Mouse (Mus musculus) hematopoietic stem cell, adult 5-6 weeks (primary cell): ENCODE results near the gene Vmn1r188. TPM values are rescaled to one million over a fixed set of nuclear protein-coding genes. Genes with fewer than 3 reads are reported as not detected.
"Not testable (repeated sequence)": the region's sequence is repeated elsewhere in the genome, so short reads cannot be mapped to it uniquely, and the experiment has no call there.

Experiments used
- ATAC-seq, 2 experiments: fragments of 125-278 bp in 1 of 2; replicated peaks in 1 of 2; 2 replicates each; pipeline ENCODE4 v1.8.0; 2016 to 2017; ENCODE audit warnings: inconsistent platforms in 2 of 2, mild to moderate bottlenecking in 2 of 2, moderate number of reproducible peaks in 2 of 2, low read depth in 1 of 2, moderate TSS enrichment in 1 of 2; ENCODE audit not compliant: low FRiP score in 2 of 2, poor library complexity in 2 of 2, severe bottlenecking in 2 of 2, insufficient read depth in 1 of 2, low TSS enrichment in 1 of 2
- total RNA-seq: library from RNA; stranded (forward); fragments of 172-1452, 232-1000 nt; gene quantifications from 2 replicates; pipeline ENCODE4 v1.2.3, GENCODE M21; 2017

Vmn1r188 gene
- total RNA-seq, 1 experiment from 2014 or later = not detected

- no peak for ATAC-seq
Observed at GRCm38 (mm10) chr13:22044432-22045155, 39.6 kb upstream of the Vmn1r188 start.

GRCm38 (mm10) chr13:22045311-22045710, 38.9 kb upstream of the Vmn1r188 start:
- ATAC-seq = no peak

GRCm38 (mm10) chr13:22049041-22049440, 35.2 kb upstream of the Vmn1r188 start:
- ATAC-seq = no peak

GRCm38 (mm10) chr13:22049737-22050440, 34.4 kb upstream of the Vmn1r188 start:
- ATAC-seq = peak; percentile 18 to 38; a peak in 2 of 4 replicates

- ATAC-seq = peak; percentile 95 to 96
Observed at GRCm38 (mm10) chr13:22050591-22051522, 33.4 kb upstream of the Vmn1r188 start.

GRCm38 (mm10) chr13:22051523-22051859, 32.7 kb upstream of the Vmn1r188 start:
- ATAC-seq = no peak

- no peak for ATAC-seq
Observed at GRCm38 (mm10) chr13:22053754-22054153, 30.5 kb upstream of the Vmn1r188 start.

- ATAC-seq = no peak
Observed at GRCm38 (mm10) chr13:22061422-22061821, 22.8 kb upstream of the Vmn1r188 start.

GRCm38 (mm10) chr13:22063468-22063867, 20.8 kb upstream of the Vmn1r188 start:
- ATAC-seq = no peak

- not testable (repeated sequence) for ATAC-seq
Observed at GRCm38 (mm10) chr13:22105724-22106123, 21.5 kb downstream of the Vmn1r188 start, which contains the start of gene Vmn1r189. Gene Vmn1r189 (minus strand): TSS chr13:22105824.

- ATAC-seq = not testable (repeated sequence)
Observed at GRCm38 (mm10) chr13:22136495-22137293, 52.5 kb downstream of the Vmn1r188 start.

Other genes with a start within 250 kb of the Vmn1r188 start
- 18.3 and 26.9 TPM in 2 replicates for gene Zfp184, start 139.3 kb upstream of the Vmn1r188 start, total RNA-seq
- not detected in 2 replicates for gene Pom121l2, start 103.2 kb upstream of the Vmn1r188 start, total RNA-seq
- gene Prss16, start 74.7 kb upstream of the Vmn1r188 start, total RNA-seq = 0.84 and 1.1 TPM in 2 replicates
- gene Hist1h2ah, start 48.9 kb upstream of the Vmn1r188 start, total RNA-seq = 573 and 874 TPM in 2 replicates
- 735 and 845 TPM in 2 replicates for gene Hist1h2bk, start 48.6 kb upstream of the Vmn1r188 start, total RNA-seq
- 41.9 and 76.5 TPM in 2 replicates for gene Hist1h4i, start 43.1 kb upstream of the Vmn1r188 start, total RNA-seq
- 548 and 583 TPM in 2 replicates for gene Hist1h2ag, start 41.5 kb upstream of the Vmn1r188 start, total RNA-seq
- gene Hist1h2bj, start 41.2 kb upstream of the Vmn1r188 start, total RNA-seq = 212 and 356 TPM in 2 replicates
- gene Vmn1r189, start 21.4 kb downstream of the Vmn1r188 start, total RNA-seq = not detected in 2 replicates
- gene Vmn1r191, start 99.5 kb downstream of the Vmn1r188 start, total RNA-seq = not detected in 2 replicates
- not detected in 2 replicates for gene Vmn1r192, start 106.7 kb downstream of the Vmn1r188 start, total RNA-seq
- not detected in 2 replicates for gene Vmn1r193, start 138.7 kb downstream of the Vmn1r188 start, total RNA-seq
- not detected in 2 replicates for gene Vmn1r194, start 159.8 kb downstream of the Vmn1r188 start, total RNA-seq
- not detected in 2 replicates for gene Vmn1r195, start 186.1 kb downstream of the Vmn1r188 start, total RNA-seq
- not detected in 2 replicates for gene Vmn1r196, start 205.5 kb downstream of the Vmn1r188 start, total RNA-seq
- gene Vmn1r197, start 240.1 kb downstream of the Vmn1r188 start, total RNA-seq = not detected in 2 replicates